Mouse (Mus musculus) spleen, postnatal 36 days (tissue): ENCODE data around the gene Vstm4.

Source experiments
- DNase-seq, 2 experiments: peaks; one replicate each; pipeline ENCODE4 v3.0.0; 2022; ENCODE audit warnings: low spot score in 2 of 2, mixed read lengths in 1 of 2

Gene Vstm4

DNA sequence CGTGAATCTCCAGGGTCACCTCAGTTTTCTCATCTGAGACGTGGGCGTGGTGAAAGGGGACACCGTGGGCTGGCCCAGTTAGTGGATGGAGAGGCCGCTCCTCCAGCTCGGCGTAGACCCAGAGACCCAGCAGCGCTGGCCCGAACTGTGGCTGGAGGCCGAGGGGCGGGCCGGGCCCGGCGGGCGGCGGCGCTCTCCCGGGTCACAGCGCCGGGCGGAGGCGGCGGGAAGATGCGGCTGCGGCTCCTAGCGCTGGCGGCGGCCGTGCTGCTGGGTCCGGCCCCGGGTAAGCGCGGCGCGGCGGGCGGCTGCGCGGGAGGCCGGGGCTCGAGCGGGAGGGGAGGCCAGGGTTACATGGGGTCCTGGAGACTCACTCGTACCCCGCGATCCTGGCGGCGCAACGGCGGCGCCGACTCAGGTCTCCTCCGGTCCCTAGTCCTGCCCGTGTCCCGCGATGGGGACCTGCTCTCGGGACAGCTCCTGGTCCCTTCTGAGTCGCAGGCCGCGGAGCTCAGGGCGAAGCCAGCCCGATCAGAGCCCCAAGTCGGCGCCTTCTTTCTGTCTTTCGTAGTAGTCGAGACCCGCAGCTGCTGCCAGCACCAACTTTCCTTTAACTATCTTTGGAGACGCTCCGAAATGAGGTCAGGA lies at the start of gene Vstm4:
TSS of gene Vstm4 (plus strand) at position 76 of the 648 bp plus-strand sequence.
- DNase-seq: no peak

DNA sequence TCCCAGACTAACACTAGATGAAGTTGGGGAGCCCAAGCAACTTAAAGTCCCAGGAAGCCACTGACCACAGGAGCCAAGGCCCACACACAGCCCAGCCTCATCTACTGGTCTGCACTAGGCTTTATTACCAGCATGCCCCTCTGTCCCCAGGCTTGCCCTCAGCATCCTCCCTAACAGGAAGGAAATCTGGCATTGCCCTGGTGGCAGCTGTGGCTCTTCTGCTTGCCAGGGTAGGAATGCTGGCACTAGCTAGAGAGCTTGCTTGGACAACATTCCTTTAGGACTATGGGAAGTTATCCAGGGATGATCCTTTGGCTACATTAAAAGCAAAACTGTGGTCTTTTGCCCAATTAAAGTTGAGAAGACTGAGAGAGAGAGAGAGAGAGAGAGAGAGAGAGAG lies 46.4 kb upstream of the Vstm4 start:
- no peak for DNase-seq

DNA sequence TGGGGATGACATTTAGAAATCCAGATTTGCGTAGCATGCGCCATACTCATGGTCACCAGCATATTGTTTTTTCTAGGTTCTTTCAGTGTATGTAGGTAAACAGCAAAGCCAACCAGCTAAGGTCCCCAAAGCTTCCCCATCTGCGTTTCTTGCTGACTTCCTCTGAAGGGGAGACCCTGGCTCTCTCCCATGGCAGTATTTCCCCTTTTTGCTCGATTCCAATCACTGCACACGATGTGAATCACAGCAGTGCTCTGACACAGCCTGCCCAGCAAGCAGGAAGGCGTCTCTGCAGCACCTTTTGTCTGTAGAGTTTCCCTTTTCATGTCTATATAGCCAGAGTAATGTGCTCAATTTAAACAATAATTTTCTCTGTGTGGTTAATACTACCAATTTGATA lies 44.1 kb upstream of the Vstm4 start:
- peak in 1 of 2 experiments; percentile 20 for DNase-seq

DNA sequence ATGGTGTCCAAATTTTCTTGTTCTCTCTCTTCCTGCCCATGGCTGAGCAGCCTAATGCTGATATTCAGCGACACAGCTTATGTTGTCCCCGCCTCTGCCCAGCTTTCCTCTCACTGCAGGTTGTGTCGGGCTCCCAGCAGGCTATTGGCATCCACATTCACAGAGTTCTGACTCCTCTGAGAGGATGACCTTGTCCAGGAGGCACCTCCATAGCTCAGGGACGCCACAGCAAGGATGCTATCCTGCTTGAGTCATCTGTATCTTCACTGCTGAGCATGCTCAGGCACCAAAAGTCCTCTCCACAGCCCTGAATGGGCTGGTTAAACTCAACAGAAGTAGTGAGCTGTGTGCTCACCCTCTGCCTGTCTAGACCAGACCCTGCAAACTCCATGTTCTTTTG lies 41.6 kb upstream of the Vstm4 start:
- DNase-seq: no peak

DNA sequence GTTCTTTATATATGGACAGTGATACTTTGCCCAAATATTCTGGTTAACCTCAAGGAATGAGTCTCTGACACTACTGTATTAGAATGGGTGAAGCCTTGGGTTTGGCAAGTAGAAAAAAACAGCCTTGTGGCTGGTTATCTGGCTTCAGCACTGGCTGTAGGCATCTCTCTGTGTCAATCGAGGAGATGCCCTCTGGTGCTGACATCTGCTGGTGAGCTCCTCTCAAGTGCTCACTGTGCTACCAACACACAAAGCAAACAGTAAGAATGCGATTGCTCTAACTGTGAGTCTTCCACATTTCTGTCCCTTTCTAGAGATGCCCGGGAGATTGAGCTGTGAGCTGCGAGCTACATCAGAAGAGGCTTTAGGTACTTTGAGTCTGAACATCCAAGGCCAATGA lies 40.0 kb upstream of the Vstm4 start:
- DNase-seq: no peak

DNA sequence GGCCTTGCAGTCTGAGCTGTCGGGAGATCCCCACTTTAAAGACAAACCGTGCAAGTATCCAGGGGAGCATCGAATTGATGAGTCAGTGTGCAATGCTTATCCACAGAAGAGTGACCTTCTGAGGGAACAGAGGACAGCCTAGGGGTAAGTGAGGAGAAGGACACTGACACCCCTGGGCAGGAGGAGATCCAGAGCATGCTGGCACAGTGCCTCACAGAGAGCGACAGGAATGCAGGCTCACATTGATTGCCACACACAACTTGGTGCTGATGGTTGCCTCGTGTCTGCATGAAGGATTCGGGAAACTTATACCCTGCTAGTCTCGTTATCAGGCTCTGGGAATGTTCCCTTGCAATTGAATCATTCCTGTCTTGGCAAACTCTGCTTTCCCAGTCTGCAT lies 39.3 kb upstream of the Vstm4 start:
- no peak for DNase-seq

DNA sequence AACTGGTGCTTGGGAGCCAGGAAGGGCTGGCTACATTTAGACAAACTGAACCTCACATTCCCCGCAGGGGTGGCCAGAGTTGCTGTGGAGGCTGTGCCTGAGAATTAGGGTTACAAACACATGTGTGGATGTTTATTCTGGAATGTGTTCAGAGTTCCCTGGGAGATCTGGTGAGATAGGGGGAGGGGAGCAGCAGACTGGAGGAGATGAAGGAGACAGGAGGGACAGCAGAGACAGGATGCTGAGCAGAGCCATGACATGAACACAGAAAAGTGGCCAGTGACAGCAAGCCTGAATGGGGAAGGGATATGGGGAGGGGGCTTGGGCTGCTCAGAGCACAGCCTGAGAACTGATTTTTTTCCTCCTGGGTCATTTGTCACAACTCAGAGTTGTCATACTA lies 37.3 kb upstream of the Vstm4 start:
- DNase-seq: no peak

DNA sequence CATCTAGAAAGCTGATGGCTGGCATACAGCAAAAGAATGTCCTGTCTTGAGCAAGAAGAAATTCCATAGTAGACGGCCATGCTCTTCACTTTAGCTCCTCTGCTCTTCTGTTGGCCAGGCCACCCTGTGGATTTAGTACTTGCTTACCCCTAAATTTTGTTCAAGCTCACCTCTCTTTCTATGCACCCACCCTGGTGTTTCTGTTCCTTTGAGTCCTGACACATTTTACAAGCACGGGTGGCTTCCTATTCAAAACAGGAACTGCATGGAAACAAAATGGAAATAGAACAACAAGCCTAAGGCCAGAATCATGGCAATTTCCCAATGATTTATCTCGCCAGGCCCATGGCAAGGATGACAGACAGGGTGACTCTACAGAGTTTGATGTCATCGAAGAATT lies 33.7 kb upstream of the Vstm4 start:
- no peak for DNase-seq

DNA sequence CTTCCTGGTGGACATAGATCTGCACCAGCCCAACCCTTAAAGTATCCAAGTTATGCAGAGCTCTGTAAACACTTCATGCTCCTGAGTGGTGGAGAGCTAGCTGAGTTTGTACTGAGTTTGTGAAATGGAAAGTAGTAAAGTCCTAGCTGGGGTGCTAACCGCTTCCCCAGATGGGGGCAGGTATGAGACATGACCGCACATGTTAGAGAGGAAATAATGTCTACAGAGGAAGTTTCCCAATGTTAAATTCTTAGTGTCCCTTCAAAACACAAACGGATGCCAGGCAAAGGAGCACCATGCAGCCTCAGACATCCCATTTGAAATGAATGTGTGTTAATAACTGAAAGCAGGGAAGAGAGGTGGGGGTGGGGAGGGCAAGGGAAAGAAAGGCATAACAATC lies 32.7 kb upstream of the Vstm4 start:
- DNase-seq: no peak

DNA sequence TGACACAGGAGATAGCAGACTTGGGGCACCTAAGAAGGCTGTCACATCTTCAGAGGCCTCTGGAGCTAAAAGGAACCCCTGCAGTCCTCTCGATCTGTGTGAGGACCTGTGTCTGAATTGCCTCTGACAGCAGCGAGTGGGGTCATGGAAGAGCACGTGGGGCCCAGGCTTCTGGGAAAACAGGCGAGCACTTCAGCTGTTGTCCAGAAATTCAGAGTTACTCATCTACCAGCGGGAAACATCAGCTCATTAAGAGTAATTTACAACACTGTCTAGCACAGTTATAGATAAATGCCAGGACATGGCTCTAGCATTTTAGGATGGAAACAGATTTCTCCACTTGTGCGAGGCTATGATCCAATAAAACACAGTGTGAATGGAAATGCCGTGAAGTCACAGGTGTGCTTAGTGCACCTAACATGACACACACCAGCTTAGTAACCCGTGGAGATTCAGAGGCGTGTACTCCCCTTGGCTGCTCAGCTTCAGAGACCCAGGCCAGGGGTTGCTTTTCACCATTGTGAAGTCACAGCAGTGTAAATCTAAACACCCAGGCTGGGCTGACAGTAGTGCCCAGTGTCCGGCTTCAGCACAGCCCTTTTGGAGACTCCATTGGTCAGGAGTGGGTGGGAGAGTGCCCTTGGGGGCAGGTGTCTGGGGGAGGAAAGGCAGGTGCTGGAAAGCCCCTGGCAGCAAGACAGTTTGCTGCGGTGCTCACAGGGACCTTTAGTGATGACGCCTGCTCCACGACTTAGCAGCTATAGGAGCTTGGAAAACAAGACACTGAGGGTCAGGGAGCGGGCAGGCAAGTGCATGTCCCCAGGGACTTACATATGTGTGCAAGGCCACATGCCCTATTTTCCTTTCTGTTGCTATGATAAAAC lies 32.0 kb upstream of the Vstm4 start:
- no peak for DNase-seq

DNA sequence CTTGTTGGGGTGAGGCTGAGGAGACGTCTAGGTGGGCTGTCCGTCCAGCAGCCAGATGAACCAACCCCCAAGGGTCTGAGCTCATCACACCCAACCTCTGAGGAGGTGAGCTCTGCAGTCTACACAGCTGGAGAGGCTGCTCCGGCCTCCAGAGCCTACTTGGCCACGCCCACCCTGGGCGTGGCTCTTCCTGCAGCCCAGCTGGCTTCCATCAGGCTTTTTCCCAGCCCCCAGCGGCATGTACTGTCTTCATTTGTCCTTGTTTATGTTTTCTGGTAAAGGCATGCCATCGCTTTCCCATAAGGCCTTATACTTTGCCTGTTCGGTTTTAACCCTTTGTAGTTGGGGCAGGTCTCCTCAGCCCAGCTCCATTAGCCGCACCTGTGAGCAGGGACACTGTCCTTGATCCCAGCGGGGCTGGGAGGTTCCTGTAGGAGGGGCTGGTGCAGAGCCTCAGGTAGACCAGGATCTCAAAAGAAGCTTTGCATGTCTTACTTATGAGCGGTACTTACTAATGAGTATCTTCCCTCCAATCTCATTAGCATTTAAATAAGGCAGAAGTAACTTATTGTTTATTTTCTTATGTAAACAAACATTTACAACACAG lies 31.0 kb upstream of the Vstm4 start:
- no peak for DNase-seq

DNA sequence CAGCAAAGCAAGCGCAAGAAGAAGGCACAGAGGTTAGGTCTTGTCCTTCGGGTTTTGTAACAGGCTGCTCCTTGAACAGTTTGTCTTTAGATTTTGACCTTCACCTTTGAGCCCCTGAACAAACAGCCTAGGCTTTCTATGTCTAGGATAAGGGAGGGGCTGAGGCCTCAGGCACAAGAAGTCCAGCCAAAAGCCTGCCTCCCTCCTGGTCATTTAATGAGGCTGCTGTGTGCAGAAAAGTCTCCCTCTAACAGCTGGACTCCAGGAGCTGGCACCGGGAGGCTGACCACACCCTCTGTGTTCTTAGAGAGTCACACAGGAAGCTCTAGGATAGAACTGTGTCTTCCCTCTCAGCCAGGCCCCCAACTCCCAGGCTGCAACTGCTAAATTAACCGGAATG lies 29.4 kb upstream of the Vstm4 start:
- no peak for DNase-seq

DNA sequence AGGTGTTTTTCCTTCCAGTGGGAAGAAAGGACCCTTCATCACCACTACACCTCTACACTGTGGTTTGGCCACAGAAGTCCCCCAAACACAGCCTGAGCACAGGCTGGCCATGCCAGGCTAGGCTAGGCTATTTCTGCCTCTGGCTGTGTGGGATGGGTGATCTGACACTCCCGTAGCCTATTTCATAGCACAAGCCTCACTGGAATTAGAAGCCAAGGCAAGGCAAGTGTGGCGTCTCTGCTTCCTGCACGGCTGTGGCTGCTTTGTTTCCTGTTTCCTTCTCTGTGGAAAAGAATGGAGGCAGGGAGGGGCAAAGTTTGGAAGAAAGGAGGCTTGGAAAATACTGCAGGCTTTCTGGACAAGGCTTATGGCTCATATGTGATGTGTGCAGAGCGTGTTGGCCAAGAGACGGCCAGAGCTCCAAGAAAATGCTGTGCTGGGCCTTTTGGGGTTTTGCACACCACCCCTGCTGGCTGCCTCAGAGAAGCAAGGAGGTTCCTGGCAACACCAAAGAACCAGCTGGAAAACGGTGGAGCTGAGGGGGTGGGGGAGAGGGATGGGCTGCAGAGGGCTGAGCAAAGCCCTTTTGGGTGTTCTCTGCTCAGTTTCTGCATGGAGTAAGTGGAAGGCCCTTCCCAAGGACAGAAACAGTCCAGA lies 28.4 kb upstream of the Vstm4 start:
- no peak for DNase-seq

DNA sequence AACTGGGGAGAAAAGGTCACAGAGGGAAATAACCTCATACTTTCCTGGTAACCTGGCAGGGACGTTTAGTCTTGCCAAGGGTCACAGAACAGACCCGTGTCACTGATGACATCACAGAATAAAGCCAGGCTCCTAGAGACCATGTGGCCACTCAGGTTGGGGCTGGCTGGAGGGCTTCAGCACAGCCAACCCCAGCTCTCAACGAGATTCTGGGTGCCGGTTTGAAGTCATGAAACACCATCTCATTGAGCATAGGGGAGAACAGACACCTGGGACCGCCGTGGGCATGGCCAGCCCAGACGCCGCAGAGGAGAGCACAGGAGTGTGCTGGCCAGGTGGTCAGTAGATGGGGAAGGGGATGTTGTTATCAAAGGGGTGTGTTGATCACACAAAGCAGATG lies 22.7 kb upstream of the Vstm4 start, which contains the start of gene Fam170b:
TSS of gene Fam170b (plus strand) at position 116 of the 400 bp plus-strand sequence.
- no peak for DNase-seq

DNA sequence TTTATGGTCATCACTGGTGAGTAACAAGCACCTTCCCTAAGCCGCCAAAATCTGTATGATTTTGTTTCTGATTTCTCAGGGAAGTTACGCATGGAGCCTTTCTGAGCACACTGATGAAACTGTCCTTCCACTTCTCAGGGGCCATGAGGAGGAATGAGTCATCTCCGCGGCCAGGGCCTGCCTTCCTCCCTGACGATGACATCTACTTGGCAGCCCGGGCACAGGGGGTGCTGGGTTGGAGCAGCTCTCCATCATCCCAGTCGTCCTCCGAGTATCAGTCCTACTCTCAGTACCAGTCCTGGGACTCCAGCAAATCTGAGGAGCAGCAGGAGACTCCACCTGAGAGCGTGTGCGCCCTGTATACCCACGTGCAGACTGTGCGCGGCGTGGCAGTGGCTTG lies 21.4 kb upstream of the Vstm4 start:
- DNase-seq: no peak

DNA sequence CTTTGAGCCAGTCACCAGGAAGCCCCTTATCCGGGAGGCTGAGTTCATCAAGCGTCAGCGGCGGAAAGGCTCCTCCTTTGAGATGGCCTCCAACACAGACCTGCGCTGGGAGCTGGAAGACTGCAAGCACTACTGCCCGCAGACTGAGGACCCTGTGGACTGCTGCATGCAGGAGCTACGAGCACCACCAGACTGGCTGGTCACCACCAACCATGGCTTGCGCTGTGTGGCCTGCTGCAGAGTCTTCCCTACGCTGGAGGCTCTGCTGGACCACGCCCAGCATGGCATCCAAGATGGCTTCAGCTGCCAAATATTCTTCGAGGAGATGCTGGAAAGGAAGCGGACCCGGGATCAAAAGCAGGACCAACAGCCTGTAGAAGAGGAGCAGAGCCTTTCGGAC lies 21.0 kb upstream of the Vstm4 start:
- DNase-seq: no peak

DNA sequence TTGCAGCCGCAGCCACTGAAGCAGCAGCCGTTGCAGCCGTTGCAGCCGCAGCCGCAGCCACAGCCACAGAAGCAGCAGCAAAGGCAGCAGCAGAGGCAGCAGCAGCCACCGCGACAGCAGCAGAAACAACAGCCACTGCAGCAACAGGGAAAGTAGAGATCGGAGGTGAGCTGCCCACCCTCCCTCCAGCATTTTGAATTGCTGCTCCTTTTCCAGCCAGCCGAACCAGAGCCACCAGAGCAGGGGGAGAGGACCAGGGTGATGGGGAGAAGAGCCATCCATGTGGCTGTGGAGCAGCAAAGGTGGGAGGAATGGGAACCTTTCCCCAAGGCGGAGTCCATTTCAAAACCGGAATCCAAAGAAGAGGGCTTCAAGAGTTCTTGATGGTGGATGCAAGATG lies 20.4 kb upstream of the Vstm4 start:
- DNase-seq: no peak

DNA sequence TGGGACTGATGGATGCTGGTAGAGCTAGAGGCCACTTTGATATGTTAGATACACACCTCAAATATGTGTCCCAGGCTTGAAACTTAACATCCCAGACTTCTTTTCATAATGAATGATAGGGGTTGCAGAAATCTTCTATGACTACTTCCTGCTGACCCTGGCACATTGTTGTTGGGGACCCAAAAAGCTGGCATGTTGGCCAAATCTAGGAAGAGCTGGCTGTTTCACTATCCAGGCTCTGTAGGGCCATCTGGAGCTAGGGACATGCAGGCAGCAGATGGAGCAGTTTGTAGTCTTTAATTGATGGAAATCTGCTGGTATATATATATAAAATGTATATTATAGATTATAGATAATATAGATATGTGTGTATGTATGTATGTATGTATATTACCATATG lies 14.5 kb upstream of the Vstm4 start:
- DNase-seq: no peak

DNA sequence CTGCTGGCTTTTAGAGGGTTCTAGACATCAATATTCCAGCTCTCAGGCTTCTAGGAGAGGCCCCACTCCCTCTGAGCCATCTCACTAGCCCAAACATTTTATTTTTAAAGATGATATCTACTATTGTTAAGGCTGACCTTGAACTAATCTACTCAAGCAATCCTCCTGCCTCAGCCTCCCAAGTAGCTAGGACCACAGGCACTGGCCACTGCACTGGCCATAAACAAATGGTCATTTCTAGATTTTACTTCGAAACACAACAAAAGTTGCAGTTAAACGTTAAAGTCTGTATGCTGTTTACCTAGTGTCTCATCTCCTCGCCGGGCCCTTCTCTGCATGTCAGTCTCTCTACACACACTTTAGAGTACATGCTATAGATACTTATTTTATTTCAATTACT lies 2.5 kb upstream of the Vstm4 start:
- no peak for DNase-seq

DNA sequence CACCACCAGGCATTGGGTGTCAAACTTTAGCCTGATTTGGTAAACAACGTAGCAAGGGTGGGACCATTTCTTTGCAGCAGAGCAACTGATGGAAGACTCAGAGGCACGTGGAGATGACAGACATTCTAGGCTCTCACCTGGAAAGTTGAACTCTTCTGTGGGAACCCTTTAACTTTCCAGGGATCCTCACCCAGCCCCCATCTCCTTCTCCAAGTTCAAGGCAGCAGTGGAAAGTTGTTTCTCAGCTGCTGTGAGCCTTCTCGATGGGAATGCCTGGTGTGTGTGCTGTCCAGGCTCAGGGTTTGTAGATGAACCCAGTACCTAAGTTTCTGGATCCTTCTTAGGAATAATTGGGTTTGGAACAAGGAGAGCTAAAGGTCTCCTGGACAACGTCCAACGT lies 310 bp upstream of the Vstm4 start:
- DNase-seq: no peak

DNA sequence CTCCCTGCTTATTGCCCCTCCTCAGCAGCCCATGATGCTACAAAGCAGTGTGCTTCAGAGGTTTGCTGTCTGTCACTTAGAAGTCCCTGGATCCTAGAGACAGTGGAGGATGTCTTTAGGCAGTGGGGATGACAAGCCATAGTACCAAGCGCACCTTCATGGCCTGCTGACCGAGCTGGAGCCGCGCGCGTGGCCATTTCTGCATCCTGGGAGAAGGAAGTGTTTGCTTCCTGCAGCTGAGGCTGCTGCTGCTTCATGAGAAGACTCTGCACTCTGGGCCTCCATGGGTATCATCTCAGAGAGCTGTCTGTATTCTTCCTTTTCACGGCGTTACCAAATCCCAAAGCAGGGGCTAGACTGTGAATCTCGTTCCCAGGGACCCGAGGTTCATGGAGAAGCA lies 1.8 kb downstream of the Vstm4 start:
- no peak for DNase-seq

DNA sequence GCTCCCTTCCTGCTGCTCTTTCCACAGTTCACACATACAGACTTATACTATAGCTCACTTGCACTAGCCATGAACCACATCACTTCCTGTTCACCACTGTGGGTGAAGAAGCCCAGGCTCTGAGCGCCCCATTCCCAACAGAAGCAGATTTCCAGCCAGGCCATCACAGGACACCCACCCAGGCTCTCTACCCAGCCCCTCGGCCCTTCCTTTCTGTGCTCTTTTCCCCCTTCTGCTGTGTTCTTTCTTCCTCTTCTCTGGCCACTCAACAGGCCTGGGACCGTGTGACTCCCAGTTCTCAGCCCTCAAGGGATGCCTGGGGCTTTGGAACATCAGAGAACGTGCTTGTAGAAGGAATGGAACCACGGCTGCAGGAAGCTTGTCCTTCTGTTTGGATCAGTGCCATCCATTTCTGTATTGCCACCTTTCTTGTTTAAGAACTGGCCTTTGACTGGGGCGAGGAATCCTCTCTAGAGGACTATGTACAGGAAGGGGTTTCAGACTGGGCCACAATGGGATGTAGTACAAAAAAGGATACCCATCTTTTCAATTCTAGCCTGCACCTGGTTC lies 2.5 kb downstream of the Vstm4 start:
- no peak for DNase-seq
